Comparison of ENCODE assay signal across 8 mouse cellular contexts in genomic region chr14:74884024-74884680, GRCm38 (mm10).
DNase-seq lines count a peak whose midpoint lies in the region; ATAC-seq and TF ChIP-seq lines count a peak whose summit lies in the region.

No protein-coding gene starts in this region.

- WGBS in embryonic facial prominence, embryonic 11.5 days: 35% methylated on average over 13 of the region's 13 CpGs
- WGBS in intestine, postnatal 0 days: 13% methylated on average over 13 of the region's 13 CpGs

- no peak overlapping the region for H3K4me3 ChIP-seq in embryonic facial prominence, embryonic 11.5 days (ENCODE audit: low read depth, low read length)
- H3K4me3 ChIP-seq in intestine, postnatal 0 days (ENCODE audit: low read depth, low read length): no peak overlapping the region

- ATAC-seq in embryonic facial prominence, embryonic 11.5 days (replicated peaks; ENCODE audit: insufficient number of reproducible peaks, low FRiP score, low TSS enrichment, low read depth): peak; percentile 84
- no peak for ATAC-seq in intestine, postnatal 0 days

- no peak for TF ChIP-seq CTCF in intestine, postnatal 0 days (IDR thresholded peaks at IDR 0.05; ENCODE audit: low read depth)

- intact Hi-C loops in left cerebral cortex, postnatal 4 days (cut with DNase I): no loop called here

- H3K27me3 ChIP-seq in embryonic facial prominence, embryonic 11.5 days (ENCODE audit: control insufficient read depth, insufficient read depth, low read length): no peaks in the 10 kb centered on the region
- no peaks in the 10 kb centered on the region for H3K27me3 ChIP-seq in intestine, postnatal 0 days (replicated peaks; ENCODE audit: control insufficient read depth, insufficient read depth, low read length)

- H3K36me3 ChIP-seq in embryonic facial prominence, embryonic 11.5 days (replicated peaks; ENCODE audit: control insufficient read depth, insufficient read depth, low read depth, low read length): no peaks in the 10 kb centered on the region
- no peaks in the 10 kb centered on the region for H3K36me3 ChIP-seq in intestine, postnatal 0 days (ENCODE audit: control insufficient read depth, insufficient read depth)

- peaks cover 3% of the 10 kb centered on the region; the same call in 1 of the 2 replicates for H3K4me1 ChIP-seq in embryonic facial prominence, embryonic 11.5 days (ENCODE audit: control insufficient read depth, insufficient read depth, low read length)
- H3K4me1 ChIP-seq in intestine, postnatal 0 days (replicated peaks; ENCODE audit: control insufficient read depth, insufficient read depth, low read length): 0 out of 2 replicates have a peak, but pooled peaks cover 5% of the 10 kb centered on the region

- no peak overlapping the region for H3K4me2 ChIP-seq in embryonic facial prominence, embryonic 11.5 days (ENCODE audit: low read depth, low read length)
- peak overlapping the region; percentile 37; the same call in 1 of the 2 replicates for H3K4me2 ChIP-seq in intestine, postnatal 0 days (replicated peaks; ENCODE audit: low read depth)

- no peak overlapping the region for H3K27ac ChIP-seq in embryonic facial prominence, embryonic 11.5 days (replicated peaks; ENCODE audit: low read depth, low read length)
- no peak overlapping the region for H3K27ac ChIP-seq in intestine, postnatal 0 days (ENCODE audit: low read depth, low read length)

- peak; percentile 49 for DNase-seq in embryo, embryonic 10 days (ENCODE audit: low spot score)
- no peak for DNase-seq in embryo, embryonic 9.5 days (ENCODE audit: extremely low spot score)
- DNase-seq in embryonic facial prominence, embryonic 11.5 days (ENCODE audit: low spot score): peak; percentile 42
- peak; percentile 62 to 71 for DNase-seq in heart, adult 18-20 months
- peak; percentile 83 for DNase-seq in left cerebral cortex, postnatal 4 days
- peak; percentile 64 for DNase-seq in ovary, adult 18-20 months (ENCODE audit: low spot score)
- DNase-seq in thymus, postnatal 14 days: no peak

- H3K9ac ChIP-seq in embryonic facial prominence, embryonic 11.5 days (replicated peaks; ENCODE audit: low read length): no peak overlapping the region
- H3K9ac ChIP-seq in intestine, postnatal 0 days (ENCODE audit: low read depth, low read length): no peak overlapping the region

- no peaks in the 10 kb centered on the region for H3K9me3 ChIP-seq in embryonic facial prominence, embryonic 11.5 days (replicated peaks; ENCODE audit: control insufficient read depth, low read length)
- H3K9me3 ChIP-seq in intestine, postnatal 0 days (ENCODE audit: control insufficient read depth): no peaks in the 10 kb centered on the region

Comparison
In these comparisons a context has a peak if more than half of its experiments do, and no peak if none do; other contexts are left out.
1. DNase-seq: peak in embryo, embryonic 10 days (single experiment), embryonic facial prominence, embryonic 11.5 days (single experiment), heart, adult 18-20 months (2 of 2), left cerebral cortex, postnatal 4 days (single experiment) and ovary, adult 18-20 months (single experiment); none in embryo, embryonic 9.5 days (single experiment) and thymus, postnatal 14 days (single experiment).